Comparison of ENCODE assay signal across 35 mouse cellular contexts in the genomic region with DNA sequence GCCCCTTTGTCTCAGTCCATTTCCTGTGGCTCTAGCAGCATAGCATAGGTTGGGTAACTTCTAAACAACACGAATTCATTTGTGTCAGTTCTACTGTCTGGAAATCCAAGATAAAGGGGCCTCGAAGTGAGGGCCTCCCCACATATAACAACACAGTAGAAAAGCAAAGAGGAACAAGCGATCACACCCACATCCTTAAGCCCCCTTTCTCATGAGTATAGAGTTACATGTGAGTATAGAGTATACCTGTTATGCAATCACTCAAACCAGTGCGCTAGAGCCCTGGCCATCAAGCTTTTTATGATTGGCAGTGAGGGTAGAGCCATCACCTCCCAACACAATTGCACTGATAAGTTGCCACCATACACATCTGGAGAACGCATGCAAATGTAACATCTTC.
"Had no signal": no experiment of that assay in that cellular context is flagged by ENCODE, and none has a peak within 500 bp of the region (broad histone marks: within the 10 kb centered on the region; RNA-seq: fewer than 3 reads in every experiment).

No protein-coding gene starts in this region.

- H3K36me3 ChIP-seq: heart, embryonic 10.5 days; heart, embryonic 12.5 days; heart, embryonic 13.5 days; heart, embryonic 15.5 days; hindbrain, embryonic 10.5 days; hindbrain, embryonic 12.5 days; hindbrain, embryonic 13.5 days; hindbrain, embryonic 15.5 days; intestine, embryonic 15.5 days; kidney, embryonic 15.5 days had no signal

- H3K4me2 ChIP-seq: heart, embryonic 11.5 days; heart, embryonic 12.5 days; heart, embryonic 13.5 days; heart, embryonic 15.5 days; hindbrain, embryonic 12.5 days; hindbrain, embryonic 13.5 days; hindbrain, embryonic 14.5 days; hindbrain, embryonic 15.5 days; intestine, embryonic 15.5 days; kidney, embryonic 15.5 days had no signal

- H3K4me1 ChIP-seq: heart, embryonic 10.5 days; heart, embryonic 13.5 days; heart, embryonic 15.5 days had no signal

- H3K27ac ChIP-seq: heart, embryonic 10.5 days; heart, embryonic 13.5 days; heart, embryonic 15.5 days; hindbrain, embryonic 10.5 days; hindbrain, embryonic 12.5 days; hindbrain, embryonic 15.5 days; hindbrain, postnatal 0 days; intestine, embryonic 15.5 days; kidney, embryonic 15.5 days; kidney, postnatal 0 days; layer of hippocampus, adult 2 months; left cerebral cortex, adult 2 months had no signal

- DNase-seq: heart, postnatal 10 days; heart, postnatal 14 days; heart, postnatal 36 days; heart, postnatal 4 days; kidney, adult 11 months; kidney, adult 18-20 months; kidney, adult 2 months; kidney, adult 8-10 months; kidney, adult 9 months; kidney, postnatal 10 days; kidney, postnatal 25 days; kidney, postnatal 36 days; kidney, postnatal 4 days; layer of hippocampus, adult 9-11 months; layer of hippocampus, postnatal 36 days had no signal

- H3K4me3 ChIP-seq: heart, embryonic 10.5 days; heart, embryonic 12.5 days; heart, embryonic 13.5 days; heart, embryonic 15.5 days; hindbrain, embryonic 10.5 days; hindbrain, embryonic 12.5 days; hindbrain, embryonic 13.5 days; hindbrain, embryonic 15.5 days; intestine, embryonic 15.5 days; kidney, embryonic 15.5 days; layer of hippocampus, adult 2 months; left cerebral cortex, adult 2 months had no signal

- H3K9ac ChIP-seq: heart, embryonic 12.5 days; heart, embryonic 13.5 days; heart, embryonic 15.5 days; hindbrain, embryonic 12.5 days; hindbrain, embryonic 13.5 days; hindbrain, embryonic 14.5 days; hindbrain, embryonic 15.5 days; intestine, embryonic 15.5 days; kidney, embryonic 15.5 days had no signal

- ATAC-seq: hindbrain, embryonic 16.5 days; hindbrain, postnatal 0 days; inflammation-experienced regulatory T-cells, adult 6 months; intestine, embryonic 15.5 days; intestine, embryonic 16.5 days; intestine, postnatal 0 days had no signal

- H3K9me3 ChIP-seq: heart, embryonic 10.5 days; heart, embryonic 12.5 days; heart, embryonic 13.5 days; heart, embryonic 15.5 days; hindbrain, embryonic 10.5 days; hindbrain, embryonic 12.5 days; hindbrain, embryonic 13.5 days; hindbrain, embryonic 15.5 days; intestine, embryonic 15.5 days; kidney, embryonic 15.5 days had no signal

- H3K27me3 ChIP-seq: heart, embryonic 12.5 days; heart, embryonic 13.5 days; heart, embryonic 15.5 days; hindbrain, embryonic 12.5 days; hindbrain, embryonic 15.5 days; intestine, embryonic 15.5 days; kidney, embryonic 15.5 days had no signal
